Mouse (Mus musculus): ENCODE measurements around the gene Tmem262.
A peak's percentile ranks its signal among the peaks of the same experiment; 100 is the strongest.

- TF ChIP-seq TAL1 (IDR thresholded peaks at IDR 0.05; ENCODE audit: low read length) (no peak), GATA1 (IDR thresholded peaks at IDR 0.05; ENCODE audit: low read length) (peak; percentile 81)
Measured at GRCm38 (mm10) chr19:6061021-6061533, 18.8 kb upstream of the Tmem262 start, which contains the start of gene Znhit2.

Data from erythroblast, embryonic 14.5 days (primary cell).